Mouse (Mus musculus) urinary bladder, postnatal 14 days (tissue): ENCODE measurements around the gene Olfr1198.

Experiments used
- DNase-seq: peaks from one replicate; pipeline ENCODE4 v3.0.0; 2021; ENCODE audit warnings: low spot score

The Olfr1198 gene

DNA sequence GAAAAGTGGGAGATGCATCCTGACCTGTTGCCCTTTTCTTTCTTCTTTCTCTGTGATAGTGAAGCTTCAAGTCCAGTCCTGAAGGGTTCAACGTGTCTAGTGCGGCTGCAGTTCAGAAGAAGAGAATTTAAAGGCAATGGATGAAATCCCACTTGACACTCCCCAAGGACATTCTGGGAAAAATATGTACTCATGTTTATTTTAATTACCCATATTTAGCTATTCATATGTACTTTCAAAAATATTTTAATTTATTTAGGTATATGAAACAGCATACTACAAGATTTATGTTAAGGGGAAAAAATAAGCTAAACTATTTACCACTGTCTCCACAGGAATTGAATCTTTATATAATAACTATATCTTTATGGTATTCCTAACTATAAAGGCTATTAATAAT, at the start of gene Olfr1198:
Gene Olfr1198, minus strand, starts transcription at position 101 of the 400 bp plus-strand sequence.
- no peak for DNase-seq

DNA sequence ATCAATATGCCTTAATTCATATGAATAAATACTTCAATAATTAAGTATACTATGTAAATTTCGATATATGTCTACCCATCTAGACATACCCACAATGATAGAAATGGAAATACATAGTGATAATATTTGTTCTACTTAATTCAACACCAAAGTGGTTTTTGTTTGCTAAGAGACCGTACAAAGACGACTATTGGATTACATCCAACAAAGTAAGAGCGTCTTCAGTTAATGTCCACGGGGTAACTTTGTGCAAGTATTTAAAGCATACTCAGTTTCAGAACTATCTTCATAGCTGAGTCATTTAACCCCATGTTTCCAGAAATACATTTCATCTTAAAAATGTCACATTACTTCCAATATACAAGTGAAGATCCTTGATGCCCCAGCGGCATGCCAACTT, 41.6 kb upstream of the Olfr1198 start, which contains the start of gene Olfr1201:
Gene Olfr1201, plus strand, starts transcription at position 301 of the 400 bp plus-strand sequence.
- DNase-seq: no peak

DNA sequence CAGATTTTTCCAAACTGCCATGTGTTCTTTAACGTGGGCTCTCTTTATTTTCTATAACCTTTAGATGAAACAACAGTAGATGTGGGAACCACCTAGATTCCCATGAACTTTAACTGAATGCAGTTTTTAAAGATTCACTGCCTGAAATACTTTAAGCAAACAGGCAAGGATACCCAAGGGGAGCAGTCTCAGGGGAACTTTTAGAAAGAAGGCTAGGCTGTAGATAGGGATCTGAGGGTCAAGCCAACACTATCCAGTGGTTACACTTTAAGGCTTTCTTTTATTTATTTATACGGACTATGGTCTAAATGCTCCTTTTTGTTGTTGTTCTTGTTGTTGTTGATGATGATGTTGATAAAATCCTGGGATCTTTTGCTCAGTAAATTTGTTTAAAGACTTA, 19.2 kb upstream of the Olfr1198 start, which contains the start of gene Olfr1200:
Gene Olfr1200, minus strand, starts transcription at position 101 of the 400 bp plus-strand sequence.
- DNase-seq: no peak

- no peak for DNase-seq
These were observed 9.2 kb upstream of the Olfr1198 start, which contains the start of gene Olfr1199 for GRCm38 (mm10) chr2:88760369-88760768. TSS of gene Olfr1199 (minus strand) at chr2:88760469.

GRCm38 (mm10) chr2:88743379-88743778, 7.8 kb downstream of the Olfr1198 start:
- DNase-seq: no peak

GRCm38 (mm10) chr2:88732266-88732665, 18.9 kb downstream of the Olfr1198 start, which contains the start of gene Olfr1197:
TSS of gene Olfr1197 (minus strand) at chr2:88732366.
- no peak for DNase-seq

DNA sequence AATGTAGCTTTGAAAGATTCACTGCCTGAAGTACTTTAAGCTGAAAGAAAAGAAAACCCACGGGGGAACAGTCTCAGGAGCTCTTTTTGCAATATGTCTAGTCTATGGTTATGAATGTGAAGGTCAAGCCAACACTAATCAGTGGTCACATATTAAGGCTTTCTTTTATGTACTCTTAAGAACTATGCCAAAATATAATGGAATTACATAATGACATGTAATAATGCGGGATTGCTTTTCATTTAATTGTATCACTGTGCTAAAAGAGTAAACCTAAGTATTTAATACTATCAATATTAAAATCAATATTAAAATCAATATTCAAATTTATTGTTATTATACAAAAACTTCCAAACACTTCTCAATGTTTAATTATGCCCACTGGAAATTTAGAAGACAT, 46.7 kb downstream of the Olfr1198 start, which contains the start of gene Olfr1196:
Gene Olfr1196, minus strand, starts transcription at position 101 of the 400 bp plus-strand sequence.
- DNase-seq: no peak
